ENCODE assay signal across 20 mouse cellular contexts in the genomic region with DNA sequence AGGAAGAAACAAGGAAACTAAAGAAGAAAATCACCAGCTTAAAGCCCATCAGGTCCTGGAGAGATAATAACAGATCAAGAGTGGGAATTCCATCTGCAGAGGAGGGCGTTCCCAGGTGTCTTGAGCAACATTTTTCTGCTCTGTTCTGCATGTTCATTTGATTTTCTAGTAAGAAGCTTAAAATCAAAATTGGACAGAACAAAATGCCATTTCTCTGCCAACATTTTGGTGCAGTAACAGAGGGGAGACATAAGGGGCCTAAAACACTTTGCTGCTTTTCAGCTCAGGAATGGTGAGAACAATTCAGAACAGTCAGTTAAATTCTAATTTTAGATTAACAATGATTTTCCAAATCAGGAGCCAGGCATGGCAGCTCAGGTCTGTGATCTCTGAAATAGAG.
DNase-seq lines count a peak whose midpoint lies in the region; ATAC-seq lines count a peak whose summit lies in the region.
"Had no signal": no experiment of that assay in that cellular context is flagged by ENCODE, and none has a peak within 500 bp of the region (broad histone marks: within the 10 kb centered on the region; RNA-seq: fewer than 3 reads in every experiment).

No protein-coding gene starts in this region.

- H3K9me3 ChIP-seq in liver, embryonic 12.5 days (replicated peaks): no peaks in the 10 kb centered on the region
- H3K9me3 ChIP-seq: embryonic facial prominence, embryonic 13.5 days; forebrain, embryonic 12.5 days; heart, embryonic 10.5 days had no signal

- no peak overlapping the region for H3K4me2 ChIP-seq in liver, embryonic 12.5 days
- H3K4me2 ChIP-seq: embryonic facial prominence, embryonic 13.5 days; forebrain, embryonic 12.5 days; hindbrain, embryonic 14.5 days had no signal

- no peaks in the 10 kb centered on the region for H3K36me3 ChIP-seq in liver, embryonic 12.5 days
- H3K36me3 ChIP-seq: embryonic facial prominence, embryonic 13.5 days; forebrain, embryonic 12.5 days; heart, embryonic 10.5 days had no signal

- 56% methylated on average over 1 of the region's 1 CpGs for WGBS in liver, embryonic 12.5 days (ENCODE audit: insufficient replicate concordance)

- no peaks in the 10 kb centered on the region for H3K27me3 ChIP-seq in liver, embryonic 12.5 days (replicated peaks)
- H3K27me3 ChIP-seq: CH12.LX; embryonic facial prominence, embryonic 13.5 days; forebrain, embryonic 12.5 days; Patski had no signal

- no peak overlapping the region for H3K4me3 ChIP-seq in liver, embryonic 12.5 days
- H3K4me3 ChIP-seq: embryonic facial prominence, embryonic 13.5 days; forebrain, embryonic 12.5 days; heart, embryonic 10.5 days had no signal

- H3K4me1 ChIP-seq in liver, embryonic 12.5 days: no peaks in the 10 kb centered on the region
- H3K4me1 ChIP-seq: embryonic facial prominence, embryonic 13.5 days; forebrain, embryonic 12.5 days; heart, embryonic 10.5 days had no signal

- no peak overlapping the region for H3K27ac ChIP-seq in liver, embryonic 12.5 days
- H3K27ac ChIP-seq: embryonic facial prominence, embryonic 13.5 days; forebrain, embryonic 12.5 days; heart, embryonic 10.5 days; hindbrain, embryonic 14.5 days had no signal

- no peak for ATAC-seq in liver, embryonic 12.5 days
- ATAC-seq: activated CD4-positive, CD25-positive, alpha-beta regulatory T cell, adult 4 months; Patski had no signal

- no peak overlapping the region for H3K9ac ChIP-seq in liver, embryonic 12.5 days
- H3K9ac ChIP-seq: embryonic facial prominence, embryonic 13.5 days; forebrain, embryonic 12.5 days; hindbrain, embryonic 14.5 days had no signal

- peak; percentile 47 for DNase-seq in brain, adult 2 months (ENCODE audit: low read depth, low spot score)
- DNase-seq in layer of hippocampus, adult 18-20 months (ENCODE audit: low spot score in 2 of 2): peak; percentile 44 to 79
- peak; percentile 71 for DNase-seq in layer of hippocampus, adult 9-11 months
- DNase-seq in telencephalon, adult 2 months (ENCODE audit: low read depth, low spot score): peak; percentile 34
- DNase-seq in cerebellum, postnatal 36 days: no peak
- DNase-seq: adrenal gland, postnatal 14 days; cerebellum, adult 18-20 months; cerebellum, adult 9-11 months; gastrocnemius, postnatal 36 days; heart, adult 18-20 months; heart, postnatal 10 days; heart, postnatal 4 days had no signal

Comparison
In these comparisons a context has a peak if more than half of its experiments do, and no peak if none do; other contexts are left out.
1. DNase-seq: peak in brain, adult 2 months (single experiment), layer of hippocampus, adult 18-20 months (2 of 2), layer of hippocampus, adult 9-11 months (single experiment) and telencephalon, adult 2 months (single experiment); none in cerebellum, postnatal 36 days (0 of 2).